Mouse (Mus musculus): Measurements from ENCODE around the gene Arhgap15. TPM values are rescaled to one million over a fixed set of nuclear protein-coding genes. Genes with fewer than 3 reads are reported as not detected.

Arhgap15 gene
- polyA plus RNA-seq, 1 experiment from 2014 or later: 0.95 TPM

DNA sequence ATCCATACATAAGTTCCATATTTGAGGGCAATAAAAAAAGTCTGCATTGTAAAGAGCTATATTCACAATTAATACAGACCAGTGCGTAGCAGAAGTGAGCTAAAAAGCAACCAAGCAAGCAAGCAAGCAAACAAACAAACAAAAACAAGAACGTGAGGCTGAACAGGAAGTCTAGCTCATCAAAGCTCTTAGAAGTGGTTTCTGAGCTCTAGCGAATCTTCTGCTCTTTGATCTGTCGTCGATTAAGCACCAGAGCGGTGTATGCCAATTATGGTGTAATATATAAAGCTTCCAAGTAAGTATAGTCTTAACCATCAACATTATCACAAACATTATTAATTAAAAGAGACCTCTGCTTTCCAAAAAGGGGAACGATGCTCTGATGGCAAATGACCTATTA is 243.9 kb downstream of the Arhgap15 start:
- no peak for ATAC-seq
- H3K36me3 ChIP-seq (ENCODE audit: control insufficient read depth, insufficient read depth): no peaks in the 10 kb centered on the region

DNA sequence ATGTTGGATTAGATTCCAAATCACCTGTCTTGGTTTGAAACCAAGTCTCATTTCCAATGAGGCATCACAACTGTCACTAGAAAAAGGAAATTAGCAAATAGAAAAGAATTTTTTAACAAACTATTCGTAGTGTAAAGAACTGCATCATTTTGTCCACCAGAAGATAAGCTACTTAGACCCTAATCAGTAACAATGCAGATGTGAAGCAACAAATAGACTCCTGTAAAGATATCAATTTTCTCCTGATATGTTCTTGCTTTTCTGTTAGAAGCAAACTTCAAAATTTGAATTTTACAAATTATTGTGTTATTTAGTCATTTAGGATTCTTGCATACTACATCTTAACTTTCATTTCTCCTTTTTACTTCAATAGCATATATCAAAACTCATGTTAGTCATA is 253.8 kb downstream of the Arhgap15 start:
- Histone ChIP-seq H3K4me3 (replicated peaks; ENCODE audit: low read length) (no peak overlapping the region), H3K36me3 (ENCODE audit: control insufficient read depth, insufficient read depth) (no peaks in the 10 kb centered on the region), H3K4me2 (ENCODE audit: low read length) (no peak overlapping the region), H3K4me1 (replicated peaks; ENCODE audit: control insufficient read depth, insufficient read depth, low read length) (no peaks in the 10 kb centered on the region), H3K27me3 (replicated peaks; ENCODE audit: control insufficient read depth, insufficient read depth, low read length) (no peaks in the 10 kb centered on the region), H3K27ac (ENCODE audit: low read length) (no peak overlapping the region), H3K9ac (replicated peaks; ENCODE audit: low read depth, low read length) (no peak overlapping the region), H3K9me3 (ENCODE audit: control insufficient read depth, low read length) (no peaks in the 10 kb centered on the region)
- ATAC-seq: no peak
- 74% methylated on average over 1 of the region's 1 CpGs for WGBS

More for the DNA sequence above, 243.9 kb downstream of the Arhgap15 start:
- H3K9ac ChIP-seq (replicated peaks; ENCODE audit: low read depth, low read length): no peak overlapping the region
- no peak overlapping the region for H3K4me2 ChIP-seq (ENCODE audit: low read length)
- H3K27ac ChIP-seq (ENCODE audit: low read length): no peak overlapping the region
- H3K9me3 ChIP-seq (ENCODE audit: control insufficient read depth, low read length): no peaks in the 10 kb centered on the region
- 79% methylated on average over 7 of the region's 7 CpGs for WGBS
- H3K4me3 ChIP-seq (replicated peaks; ENCODE audit: low read length): no peak overlapping the region
- H3K4me1 ChIP-seq (replicated peaks; ENCODE audit: control insufficient read depth, insufficient read depth, low read length): peaks cover 6% of the 10 kb centered on the region
- H3K27me3 ChIP-seq (replicated peaks; ENCODE audit: control insufficient read depth, insufficient read depth, low read length): no peaks in the 10 kb centered on the region

DNA sequence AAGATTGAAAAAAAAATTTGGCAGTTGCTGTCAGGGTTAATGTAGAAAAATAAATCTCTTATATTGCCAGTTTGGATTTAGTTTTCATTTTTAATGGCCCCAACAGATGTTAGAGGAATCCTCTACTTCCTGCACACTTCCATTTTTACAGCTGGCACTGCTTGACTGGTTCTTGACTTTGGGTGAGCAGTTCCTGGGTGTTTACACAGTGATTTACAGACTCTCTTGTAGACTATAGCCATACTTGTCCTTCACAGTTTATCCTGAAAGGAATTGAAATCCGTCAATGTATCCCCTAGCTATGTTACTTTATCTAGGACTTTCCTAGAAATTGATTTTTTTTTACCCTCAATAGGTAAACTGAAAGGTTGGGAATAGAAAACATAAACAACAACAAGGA is 261.6 kb downstream of the Arhgap15 start:
- no peak overlapping the region for H3K9ac ChIP-seq (replicated peaks; ENCODE audit: low read depth, low read length)
- H3K27ac ChIP-seq (ENCODE audit: low read length): no peak overlapping the region
- no peaks in the 10 kb centered on the region for H3K4me1 ChIP-seq (replicated peaks; ENCODE audit: control insufficient read depth, insufficient read depth, low read length)
- WGBS: 96% methylated on average over 1 of the region's 1 CpGs
- H3K4me3 ChIP-seq (replicated peaks; ENCODE audit: low read length): no peak overlapping the region
- H3K4me2 ChIP-seq (ENCODE audit: low read length): no peak overlapping the region
- no peaks in the 10 kb centered on the region for H3K36me3 ChIP-seq (ENCODE audit: control insufficient read depth, insufficient read depth)
- H3K9me3 ChIP-seq (ENCODE audit: control insufficient read depth, low read length): no peaks in the 10 kb centered on the region
- no peak for ATAC-seq
- no peaks in the 10 kb centered on the region for H3K27me3 ChIP-seq (replicated peaks; ENCODE audit: control insufficient read depth, insufficient read depth, low read length)

DNA sequence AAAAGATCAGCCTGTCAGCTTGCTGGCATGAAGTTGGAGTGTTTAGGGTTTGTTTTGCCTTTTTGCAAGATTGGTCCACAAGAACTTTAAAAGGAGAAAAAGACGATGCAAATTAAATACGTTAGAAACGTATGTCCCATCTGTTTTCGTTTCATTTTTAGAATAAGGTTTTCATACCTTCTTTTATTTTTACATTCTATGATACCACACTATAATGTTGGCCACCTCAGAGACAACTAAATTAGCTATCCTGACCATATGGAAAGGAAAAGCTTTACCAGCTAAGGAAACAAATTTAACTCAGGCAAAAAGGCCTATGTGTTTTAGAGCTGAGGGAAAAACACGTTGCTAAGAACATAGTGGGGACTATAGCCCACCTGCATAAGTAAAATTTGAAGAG is 264.8 kb downstream of the Arhgap15 start:
- Histone ChIP-seq H3K27ac (ENCODE audit: low read length) (no peak overlapping the region), H3K4me2 (ENCODE audit: low read length) (no peak overlapping the region), H3K9ac (replicated peaks; ENCODE audit: low read depth, low read length) (no peak overlapping the region), H3K4me3 (replicated peaks; ENCODE audit: low read length) (no peak overlapping the region), H3K27me3 (replicated peaks; ENCODE audit: control insufficient read depth, insufficient read depth, low read length) (no peaks in the 10 kb centered on the region), H3K4me1 (replicated peaks; ENCODE audit: control insufficient read depth, insufficient read depth, low read length) (peaks cover 3% of the 10 kb centered on the region; the same call in 1 of the 2 replicates), H3K36me3 (ENCODE audit: control insufficient read depth, insufficient read depth) (no peaks in the 10 kb centered on the region), H3K9me3 (ENCODE audit: control insufficient read depth, low read length) (no peaks in the 10 kb centered on the region)
- 68% methylated on average over 5 of the region's 5 CpGs for WGBS
- no peak for ATAC-seq

DNA sequence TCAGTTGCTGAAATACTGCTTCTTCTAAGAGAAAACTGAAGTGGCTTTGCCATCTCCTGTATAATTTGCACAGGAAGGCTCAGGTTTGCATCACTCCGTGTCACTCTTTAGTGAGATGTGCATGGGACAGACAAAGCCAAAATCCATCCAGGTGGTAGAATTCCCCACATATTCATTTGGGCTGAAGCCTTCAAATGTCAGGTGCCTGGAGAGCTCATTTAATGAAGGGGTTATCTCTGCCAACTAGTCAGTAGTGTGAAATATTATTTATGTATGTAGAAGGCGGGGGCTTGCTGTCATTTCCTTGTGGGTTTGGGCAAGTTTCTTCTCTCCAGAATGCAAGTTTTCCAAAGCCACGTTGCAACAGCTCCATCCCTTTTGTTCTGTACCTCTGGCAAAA is 268.1 kb downstream of the Arhgap15 start:
- no peak overlapping the region for H3K4me2 ChIP-seq (ENCODE audit: low read length)
- H3K4me3 ChIP-seq (replicated peaks; ENCODE audit: low read length): no peak overlapping the region
- H3K4me1 ChIP-seq (replicated peaks; ENCODE audit: control insufficient read depth, insufficient read depth, low read length): peaks cover 3% of the 10 kb centered on the region; the same call in 1 of the 2 replicates
- H3K27me3 ChIP-seq (replicated peaks; ENCODE audit: control insufficient read depth, insufficient read depth, low read length): no peaks in the 10 kb centered on the region
- no peaks in the 10 kb centered on the region for H3K9me3 ChIP-seq (ENCODE audit: control insufficient read depth, low read length)
- peak; percentile 57 for ATAC-seq
- no peaks in the 10 kb centered on the region for H3K36me3 ChIP-seq (ENCODE audit: control insufficient read depth, insufficient read depth)
- H3K9ac ChIP-seq (replicated peaks; ENCODE audit: low read depth, low read length): no peak overlapping the region
- H3K27ac ChIP-seq (ENCODE audit: low read length): peak overlapping the region; percentile 69
- 45% methylated on average over 3 of the region's 3 CpGs for WGBS

DNA sequence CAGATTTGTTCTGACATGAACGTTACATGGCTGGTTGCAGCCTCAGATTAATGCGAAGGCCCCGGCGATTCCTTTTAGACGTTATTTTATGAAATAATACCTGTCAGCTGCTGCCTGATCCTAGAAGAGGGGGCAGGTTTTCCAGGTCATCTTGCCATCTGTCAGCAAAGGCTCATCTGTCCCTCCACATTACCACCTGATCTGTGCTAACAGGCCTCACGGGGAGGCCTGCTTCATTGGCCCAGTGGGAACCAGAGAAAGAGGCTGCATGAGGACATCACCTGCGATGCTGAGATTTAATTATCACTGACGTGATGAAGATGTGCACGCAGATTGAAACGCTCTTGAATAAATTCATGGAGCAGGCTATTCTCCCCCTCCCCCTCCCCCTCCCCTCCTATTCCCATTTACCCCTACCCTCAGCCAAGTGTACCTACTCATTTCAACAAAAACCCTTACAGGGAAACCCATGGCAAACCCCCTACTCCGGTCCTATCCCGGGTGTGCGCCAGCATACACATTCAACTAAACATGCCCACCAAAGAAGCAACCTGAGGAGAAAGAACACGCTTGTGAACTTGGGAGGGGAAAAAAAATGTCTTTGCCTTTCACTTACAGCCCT is 268.9 kb downstream of the Arhgap15 start:
- no peaks in the 10 kb centered on the region for H3K36me3 ChIP-seq (ENCODE audit: control insufficient read depth, insufficient read depth)
- H3K27ac ChIP-seq (ENCODE audit: low read length): peak overlapping the region; percentile 65
- no peak overlapping the region for H3K4me2 ChIP-seq (ENCODE audit: low read length)
- peaks cover 3% of the 10 kb centered on the region; the same call in 1 of the 2 replicates for H3K4me1 ChIP-seq (replicated peaks; ENCODE audit: control insufficient read depth, insufficient read depth, low read length)
- ATAC-seq: no peak
- WGBS: 55% methylated on average over 14 of the region's 14 CpGs
- no peak overlapping the region for H3K4me3 ChIP-seq (replicated peaks; ENCODE audit: low read length)
- H3K27me3 ChIP-seq (replicated peaks; ENCODE audit: control insufficient read depth, insufficient read depth, low read length): no peaks in the 10 kb centered on the region
- H3K9me3 ChIP-seq (ENCODE audit: control insufficient read depth, low read length): no peaks in the 10 kb centered on the region
- no peak overlapping the region for H3K9ac ChIP-seq (replicated peaks; ENCODE audit: low read depth, low read length)

DNA sequence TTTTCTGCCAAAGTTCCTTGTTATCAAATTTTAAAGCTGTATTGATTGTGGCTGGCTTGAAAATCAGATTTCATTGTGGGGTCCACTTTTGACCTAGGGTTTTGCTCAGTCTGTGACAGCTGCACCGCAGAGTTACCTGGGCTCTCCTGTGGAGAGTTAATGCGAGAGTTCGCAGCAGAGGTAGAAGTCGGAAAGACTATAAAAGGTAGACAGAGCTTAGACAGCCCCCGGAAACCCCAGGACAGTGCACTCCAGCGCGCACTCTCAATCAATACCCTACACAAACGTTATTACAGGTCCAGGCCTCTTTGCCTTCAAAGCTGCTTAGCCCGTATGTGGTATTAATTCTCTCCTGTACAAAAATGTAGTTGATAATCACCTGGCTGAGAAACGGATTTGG is 269.4 kb downstream of the Arhgap15 start:
- peak overlapping the region; percentile 65 for H3K27ac ChIP-seq (ENCODE audit: low read length)
- no peak overlapping the region for H3K4me3 ChIP-seq (replicated peaks; ENCODE audit: low read length)
- H3K4me1 ChIP-seq (replicated peaks; ENCODE audit: control insufficient read depth, insufficient read depth, low read length): peaks cover 3% of the 10 kb centered on the region; the same call in 1 of the 2 replicates
- no peaks in the 10 kb centered on the region for H3K36me3 ChIP-seq (ENCODE audit: control insufficient read depth, insufficient read depth)
- no peak for ATAC-seq
- no peaks in the 10 kb centered on the region for H3K27me3 ChIP-seq (replicated peaks; ENCODE audit: control insufficient read depth, insufficient read depth, low read length)
- H3K9ac ChIP-seq (replicated peaks; ENCODE audit: low read depth, low read length): no peak overlapping the region
- no peak overlapping the region for H3K4me2 ChIP-seq (ENCODE audit: low read length)
- no peaks in the 10 kb centered on the region for H3K9me3 ChIP-seq (ENCODE audit: control insufficient read depth, low read length)
- WGBS: 85% methylated on average over 10 of the region's 10 CpGs

DNA sequence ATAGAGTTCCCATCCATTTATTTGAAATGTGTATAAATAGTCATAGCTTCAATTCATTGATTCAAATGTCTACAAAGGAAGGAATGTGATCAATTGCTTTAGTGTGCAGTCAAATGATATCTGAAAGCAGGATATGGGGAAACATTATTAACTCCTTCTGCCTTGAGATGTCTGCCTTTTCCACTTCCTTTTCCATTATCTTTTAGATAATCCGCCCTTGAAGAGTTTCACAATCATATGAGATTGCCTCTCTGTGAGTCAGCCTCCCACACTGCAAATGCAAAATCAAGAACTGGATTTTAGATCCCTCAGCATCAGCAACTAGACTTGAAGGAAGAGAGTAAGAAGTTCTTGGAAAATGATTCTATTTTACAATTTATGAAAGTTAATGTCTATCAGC is 276.1 kb downstream of the Arhgap15 start:
- H3K4me3 ChIP-seq (replicated peaks; ENCODE audit: low read length): no peak overlapping the region
- no peak overlapping the region for H3K4me2 ChIP-seq (ENCODE audit: low read length)
- no peak overlapping the region for H3K27ac ChIP-seq (ENCODE audit: low read length)
- H3K4me1 ChIP-seq (replicated peaks; ENCODE audit: control insufficient read depth, insufficient read depth, low read length): no peaks in the 10 kb centered on the region
- no peak overlapping the region for H3K9ac ChIP-seq (replicated peaks; ENCODE audit: low read depth, low read length)
- ATAC-seq: no peak
- H3K27me3 ChIP-seq (replicated peaks; ENCODE audit: control insufficient read depth, insufficient read depth, low read length): no peaks in the 10 kb centered on the region
- no peaks in the 10 kb centered on the region for H3K36me3 ChIP-seq (ENCODE audit: control insufficient read depth, insufficient read depth)
- 86% methylated on average over 1 of the region's 1 CpGs for WGBS
- no peaks in the 10 kb centered on the region for H3K9me3 ChIP-seq (ENCODE audit: control insufficient read depth, low read length)

DNA sequence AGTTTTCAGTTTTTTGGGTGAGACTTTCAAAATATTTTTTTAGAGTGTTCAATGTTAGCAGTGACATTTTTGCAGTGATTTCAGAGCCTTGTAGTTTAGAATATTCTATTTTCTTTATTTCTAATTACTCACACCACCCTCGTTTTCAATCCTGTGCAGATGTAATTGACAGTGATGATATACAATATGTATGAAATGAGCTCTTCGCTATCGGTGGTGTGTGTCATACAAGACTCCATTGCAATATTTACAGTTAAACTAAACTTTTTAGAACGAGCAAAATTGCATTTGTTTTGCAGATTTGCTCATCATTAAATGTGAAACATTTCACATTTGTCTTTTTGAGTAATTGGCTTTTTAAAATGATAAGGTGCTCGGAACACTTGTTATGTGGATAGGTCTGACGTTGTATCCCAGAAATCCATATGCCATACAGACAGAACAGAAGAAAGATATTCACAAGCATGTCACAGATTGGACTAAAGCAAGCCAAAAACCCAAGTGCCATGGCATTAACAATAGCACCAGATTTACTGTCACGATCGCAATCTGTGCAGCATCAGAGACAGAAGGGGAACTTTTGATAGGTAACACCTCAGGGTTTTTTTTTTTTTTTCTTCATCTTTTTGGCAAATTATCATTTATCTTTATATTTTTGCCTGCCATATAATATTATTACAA is 280.6 kb downstream of the Arhgap15 start:
- Histone ChIP-seq H3K4me1 (replicated peaks; ENCODE audit: control insufficient read depth, insufficient read depth, low read length) (no peaks in the 10 kb centered on the region), H3K9ac (replicated peaks; ENCODE audit: low read depth, low read length) (no peak overlapping the region), H3K4me3 (replicated peaks; ENCODE audit: low read length) (no peak overlapping the region), H3K27me3 (replicated peaks; ENCODE audit: control insufficient read depth, insufficient read depth, low read length) (no peaks in the 10 kb centered on the region), H3K27ac (ENCODE audit: low read length) (no peak overlapping the region), H3K9me3 (ENCODE audit: control insufficient read depth, low read length) (no peaks in the 10 kb centered on the region), H3K36me3 (ENCODE audit: control insufficient read depth, insufficient read depth) (no peaks in the 10 kb centered on the region), H3K4me2 (ENCODE audit: low read length) (no peak overlapping the region)
- peak; percentile 96 for ATAC-seq
- WGBS: 47% methylated on average over 8 of the region's 8 CpGs

Measured in forebrain, embryonic 16.5 days (tissue).